Mouse (Mus musculus): ENCODE measurements around the gene Rnf182. TPM values are rescaled to one million over a fixed set of nuclear protein-coding genes. Genes with fewer than 3 reads are reported as not detected.

The Rnf182 gene
- total and polyA plus RNA-seq, 2 experiments, result not detected

DNA sequence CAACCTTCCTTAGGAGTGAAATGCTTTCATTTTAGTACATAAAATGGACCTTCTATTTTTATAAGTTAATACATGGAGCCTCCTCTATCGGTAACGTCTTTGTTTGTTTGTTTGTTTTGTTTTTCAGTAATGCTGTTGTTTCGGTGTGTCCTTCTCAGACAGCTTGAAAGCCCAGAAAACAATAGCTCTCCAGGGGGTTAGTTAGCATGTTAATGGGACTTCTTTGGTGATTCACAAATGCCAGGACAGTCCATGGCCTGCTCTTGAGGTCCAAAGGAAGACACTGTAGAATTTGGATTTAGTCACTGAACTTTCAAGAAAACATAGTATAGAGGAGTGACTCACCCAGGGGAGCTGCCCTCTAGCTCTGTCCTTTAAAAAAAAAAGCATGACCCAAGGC, 843 bp upstream of the Rnf182 start:
- H3K36me3 ChIP-seq (ENCODE audit: control insufficient read depth, insufficient read depth, low read length), result no peaks in the 10 kb centered on the region
- no peak for DNase-seq (ENCODE audit: extremely low read depth, low read depth, low spot score)
- no peak overlapping the region for H3K9ac ChIP-seq (ENCODE audit: low read depth, low read length)
- H3K27me3 ChIP-seq (ENCODE audit: control insufficient read depth, insufficient read depth, low read length), result peaks cover 26% of the 10 kb centered on the region
- no peak overlapping the region for H3K27ac ChIP-seq (replicated peaks; ENCODE audit: insufficient read depth, low read depth, low read length)
- TF ChIP-seq POLR2A (IDR thresholded peaks at IDR 0.05; ENCODE audit: extremely low read depth, insufficient read depth, low read length) (no peak), CTCF (IDR thresholded peaks at IDR 0.05; ENCODE audit: low read depth, low read length) (no peak)
- H3K4me1 ChIP-seq (ENCODE audit: control insufficient read depth, insufficient read depth, low read length), result no peaks in the 10 kb centered on the region
- H3K79me2 ChIP-seq (ENCODE audit: control insufficient read depth, insufficient read depth, low read length), result no peaks in the 10 kb centered on the region
- no peak overlapping the region for H3K4me3 ChIP-seq (ENCODE audit: insufficient read depth, low read depth, low read length)
- 93% methylated on average over 3 of the region's 3 CpGs for WGBS

DNA sequence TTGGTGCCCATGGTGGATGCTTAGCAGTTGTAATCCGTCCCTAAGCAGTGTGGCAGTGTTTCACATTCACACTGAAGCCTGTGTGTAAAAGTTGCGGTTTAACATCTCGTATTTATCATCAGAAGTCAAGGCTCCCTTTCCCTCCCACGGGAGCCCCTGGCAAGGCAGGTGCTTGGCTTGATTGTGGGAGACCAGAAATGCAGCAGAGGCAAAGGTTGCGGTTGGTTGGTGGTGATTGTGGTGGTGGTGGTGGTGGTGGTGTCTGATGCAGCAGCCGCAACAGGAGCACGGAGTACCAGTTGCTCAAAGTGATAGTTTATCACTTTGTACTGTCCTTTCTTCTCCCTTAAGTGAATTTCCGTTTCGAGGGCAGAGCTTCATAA, 325 bp upstream of the Rnf182 start:
- WGBS, result 37% methylated on average over 9 of the region's 9 CpGs
- Histone ChIP-seq H3K27me3 (ENCODE audit: control insufficient read depth, insufficient read depth, low read length) (peaks cover 26% of the 10 kb centered on the region), H3K4me3 (ENCODE audit: insufficient read depth, low read depth, low read length) (no peak overlapping the region), H3K36me3 (ENCODE audit: control insufficient read depth, insufficient read depth, low read length) (no peaks in the 10 kb centered on the region), H3K9ac (ENCODE audit: low read depth, low read length) (no peak overlapping the region), H3K27ac (replicated peaks; ENCODE audit: insufficient read depth, low read depth, low read length) (no peak overlapping the region), H3K4me1 (ENCODE audit: control insufficient read depth, insufficient read depth, low read length) (no peaks in the 10 kb centered on the region), H3K79me2 (ENCODE audit: control insufficient read depth, insufficient read depth, low read length) (no peaks in the 10 kb centered on the region)
- TF ChIP-seq CTCF (IDR thresholded peaks at IDR 0.05; ENCODE audit: low read depth, low read length) (no peak), POLR2A (IDR thresholded peaks at IDR 0.05; ENCODE audit: extremely low read depth, insufficient read depth, low read length) (no peak)
- DNase-seq (ENCODE audit: extremely low read depth, low read depth, low spot score), result no peak

DNA sequence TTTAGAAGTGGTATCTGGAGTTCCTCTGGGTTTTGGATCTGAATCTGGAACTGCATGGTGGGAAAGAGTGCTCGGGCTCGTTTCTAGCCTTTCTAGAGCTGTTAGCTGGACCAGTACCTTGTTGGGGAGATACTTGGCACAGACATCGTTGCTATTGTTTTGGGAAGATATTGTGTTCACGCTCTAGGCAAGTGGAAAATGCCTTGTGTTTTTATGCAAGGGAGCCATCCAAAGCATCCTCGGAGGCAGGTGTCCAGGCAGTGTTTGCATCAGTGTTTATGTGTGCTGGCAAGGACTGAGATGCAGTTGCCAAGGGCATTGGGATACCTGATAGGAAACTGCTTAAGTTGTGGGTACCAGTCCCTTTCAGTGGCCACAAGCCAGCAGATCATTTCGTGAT, 1.0 kb downstream of the Rnf182 start:
- DNase-seq (ENCODE audit: extremely low read depth, low read depth, low spot score), result no peak
- Histone ChIP-seq H3K4me3 (ENCODE audit: insufficient read depth, low read depth, low read length) (no peak overlapping the region), H3K27me3 (ENCODE audit: control insufficient read depth, insufficient read depth, low read length) (peaks cover 26% of the 10 kb centered on the region), H3K79me2 (ENCODE audit: control insufficient read depth, insufficient read depth, low read length) (no peaks in the 10 kb centered on the region), H3K27ac (replicated peaks; ENCODE audit: insufficient read depth, low read depth, low read length) (no peak overlapping the region), H3K4me1 (ENCODE audit: control insufficient read depth, insufficient read depth, low read length) (no peaks in the 10 kb centered on the region), H3K36me3 (ENCODE audit: control insufficient read depth, insufficient read depth, low read length) (no peaks in the 10 kb centered on the region), H3K9ac (ENCODE audit: low read depth, low read length) (no peak overlapping the region)
- no peak for TF ChIP-seq CTCF (IDR thresholded peaks at IDR 0.05; ENCODE audit: low read depth, low read length)
- TF ChIP-seq POLR2A (IDR thresholded peaks at IDR 0.05; ENCODE audit: extremely low read depth, insufficient read depth, low read length), result no peak
- WGBS, result 42% methylated on average over 6 of the region's 6 CpGs

GRCm38 (mm10) chr13:43619550-43620175, 4.2 kb downstream of the Rnf182 start:
- Histone ChIP-seq H3K4me1 (ENCODE audit: control insufficient read depth, insufficient read depth, low read length) (no peaks in the 10 kb centered on the region), H3K27ac (replicated peaks; ENCODE audit: insufficient read depth, low read depth, low read length) (no peak overlapping the region), H3K4me3 (ENCODE audit: insufficient read depth, low read depth, low read length) (no peak overlapping the region), H3K79me2 (ENCODE audit: control insufficient read depth, insufficient read depth, low read length) (no peaks in the 10 kb centered on the region), H3K9ac (ENCODE audit: low read depth, low read length) (no peak overlapping the region), H3K36me3 (ENCODE audit: control insufficient read depth, insufficient read depth, low read length) (no peaks in the 10 kb centered on the region), H3K27me3 (ENCODE audit: control insufficient read depth, insufficient read depth, low read length) (peaks cover 22% of the 10 kb centered on the region)
- TF ChIP-seq POLR2A (IDR thresholded peaks at IDR 0.05; ENCODE audit: extremely low read depth, insufficient read depth, low read length) (no peak), CTCF (IDR thresholded peaks at IDR 0.05; ENCODE audit: low read depth, low read length) (no peak)
- DNase-seq (ENCODE audit: extremely low read depth, low read depth, low spot score), result no peak
- WGBS, result 52% methylated on average over 4 of the region's 4 CpGs

GRCm38 (mm10) chr13:43627922-43628321, 12.4 kb downstream of the Rnf182 start:
- no peaks in the 10 kb centered on the region for H3K4me1 ChIP-seq (ENCODE audit: control insufficient read depth, insufficient read depth, low read length)
- no peaks in the 10 kb centered on the region for H3K36me3 ChIP-seq (ENCODE audit: control insufficient read depth, insufficient read depth, low read length)
- 75% methylated on average over 5 of the region's 5 CpGs for WGBS
- H3K79me2 ChIP-seq (ENCODE audit: control insufficient read depth, insufficient read depth, low read length), result no peaks in the 10 kb centered on the region
- H3K27ac ChIP-seq (replicated peaks; ENCODE audit: insufficient read depth, low read depth, low read length), result no peak overlapping the region
- TF ChIP-seq POLR2A (IDR thresholded peaks at IDR 0.05; ENCODE audit: extremely low read depth, insufficient read depth, low read length) (no peak), CTCF (IDR thresholded peaks at IDR 0.05; ENCODE audit: low read depth, low read length) (no peak)
- no peak for DNase-seq (ENCODE audit: extremely low read depth, low read depth, low spot score)
- no peak overlapping the region for H3K9ac ChIP-seq (ENCODE audit: low read depth, low read length)
- no peak overlapping the region for H3K4me3 ChIP-seq (ENCODE audit: insufficient read depth, low read depth, low read length)
- H3K27me3 ChIP-seq (ENCODE audit: control insufficient read depth, insufficient read depth, low read length), result peaks cover 11% of the 10 kb centered on the region; the same call in 1 of the 2 replicates

DNA sequence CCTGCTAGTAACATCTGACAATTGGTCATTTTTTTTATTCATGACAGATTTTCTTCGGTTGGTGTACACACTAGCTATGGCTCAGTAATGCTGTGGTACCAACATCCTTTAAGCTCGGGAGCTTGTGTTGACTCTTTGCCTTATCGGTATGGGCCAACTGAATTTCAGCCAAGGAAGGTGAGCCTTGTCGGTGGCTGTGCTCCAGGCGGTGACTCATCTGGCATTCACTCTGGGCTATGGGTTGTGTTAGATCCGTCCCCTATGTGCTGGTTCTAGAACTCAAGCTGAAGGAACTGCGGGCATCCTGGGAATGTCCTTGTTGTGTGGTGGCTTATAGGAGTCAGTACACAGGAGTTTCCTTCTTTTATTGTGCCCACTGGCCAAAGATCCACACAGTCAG, 14.3 kb downstream of the Rnf182 start:
- no peak overlapping the region for H3K27ac ChIP-seq (replicated peaks; ENCODE audit: insufficient read depth, low read depth, low read length)
- no peaks in the 10 kb centered on the region for H3K79me2 ChIP-seq (ENCODE audit: control insufficient read depth, insufficient read depth, low read length)
- H3K9ac ChIP-seq (ENCODE audit: low read depth, low read length), result no peak overlapping the region
- WGBS, result 60% methylated on average over 7 of the region's 7 CpGs
- no peaks in the 10 kb centered on the region for H3K36me3 ChIP-seq (ENCODE audit: control insufficient read depth, insufficient read depth, low read length)
- no peak overlapping the region for H3K4me3 ChIP-seq (ENCODE audit: insufficient read depth, low read depth, low read length)
- no peak for DNase-seq (ENCODE audit: extremely low read depth, low read depth, low spot score)
- no peak for TF ChIP-seq POLR2A (IDR thresholded peaks at IDR 0.05; ENCODE audit: extremely low read depth, insufficient read depth, low read length)
- no peaks in the 10 kb centered on the region for H3K4me1 ChIP-seq (ENCODE audit: control insufficient read depth, insufficient read depth, low read length)
- peaks cover 14% of the 10 kb centered on the region; the same call in 1 of the 2 replicates for H3K27me3 ChIP-seq (ENCODE audit: control insufficient read depth, insufficient read depth, low read length)
